Mouse (Mus musculus): Measurements from ENCODE around the gene Chtop. TPM values are rescaled to one million over a fixed set of nuclear protein-coding genes. Genes with fewer than 3 reads are reported as not detected.
A peak's percentile ranks its signal among the peaks of the same experiment; 100 is the strongest.

Gene Chtop
- total RNA-seq, 2 experiments from 2014 or later, result 193 to 199 TPM

DNA sequence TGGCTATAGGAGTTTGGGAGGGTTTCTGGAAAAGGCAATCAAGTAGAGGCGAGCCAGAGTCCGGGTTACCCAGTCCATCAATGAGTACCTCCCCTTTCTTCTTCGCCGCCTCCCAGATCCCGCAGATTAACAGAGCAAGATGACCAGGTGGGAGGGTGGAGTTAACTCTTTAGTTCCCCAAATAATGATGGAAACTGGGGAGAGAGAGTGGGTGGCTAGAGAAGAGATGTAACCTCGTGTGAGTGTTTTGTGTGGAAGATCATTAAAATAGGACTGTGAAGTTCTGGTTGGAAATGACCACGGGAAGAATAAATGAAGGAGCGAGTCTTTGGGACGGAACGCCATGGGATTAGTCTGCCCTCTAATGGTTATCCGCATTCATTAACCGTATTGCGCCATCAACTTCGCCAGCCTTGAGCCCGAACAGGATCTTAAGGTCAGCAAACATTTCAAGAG, 43.0 kb downstream of the Chtop start:
- peak; percentile 39 for DNase-seq
- intact Hi-C loops (cut with DNase I), result loop anchor here (5.0 kb wide), 2 partner anchors 39 to 54 kb away; no protein-coding TSS in a partner anchor

DNA sequence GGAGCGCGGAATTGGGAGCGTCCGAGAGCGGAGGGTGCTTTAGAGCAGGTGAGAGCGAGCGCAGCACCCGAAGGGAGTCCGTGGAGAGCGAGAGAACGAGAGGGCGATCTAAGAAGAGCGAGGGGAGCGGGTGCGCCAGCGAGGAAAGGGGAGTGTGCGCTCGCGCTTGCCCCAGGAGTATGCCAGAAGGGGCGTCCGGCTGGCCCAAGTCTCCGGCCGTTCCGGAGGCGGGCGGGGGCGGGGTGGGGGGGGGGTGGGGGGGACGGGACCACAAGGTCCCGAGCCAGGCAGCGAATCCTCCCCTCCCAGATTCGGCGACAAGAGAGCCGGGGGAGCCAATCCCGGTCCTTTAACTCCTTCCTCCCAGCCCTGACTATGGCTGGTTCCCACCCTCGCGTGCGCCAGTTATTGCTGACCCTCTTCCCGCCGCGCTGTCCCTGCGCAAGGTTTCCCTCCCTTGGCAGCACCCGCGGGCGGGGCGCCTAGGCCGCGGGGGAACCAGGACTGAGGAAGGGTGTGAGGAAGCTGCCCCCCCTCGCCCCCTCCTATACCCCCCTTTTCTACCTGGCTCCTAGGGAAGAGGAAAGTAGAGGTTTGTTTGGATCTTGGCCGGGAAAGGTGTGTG, 43.5 kb downstream of the Chtop start, which contains the start of gene Npr1:
Gene Npr1 (minus strand): TSS at position 181 of the 625 bp plus-strand sequence.
- intact Hi-C loops (cut with DNase I), result loop anchor here (5.0 kb wide), 2 partner anchors 38 to 53 kb away; no protein-coding TSS in a partner anchor

DNA sequence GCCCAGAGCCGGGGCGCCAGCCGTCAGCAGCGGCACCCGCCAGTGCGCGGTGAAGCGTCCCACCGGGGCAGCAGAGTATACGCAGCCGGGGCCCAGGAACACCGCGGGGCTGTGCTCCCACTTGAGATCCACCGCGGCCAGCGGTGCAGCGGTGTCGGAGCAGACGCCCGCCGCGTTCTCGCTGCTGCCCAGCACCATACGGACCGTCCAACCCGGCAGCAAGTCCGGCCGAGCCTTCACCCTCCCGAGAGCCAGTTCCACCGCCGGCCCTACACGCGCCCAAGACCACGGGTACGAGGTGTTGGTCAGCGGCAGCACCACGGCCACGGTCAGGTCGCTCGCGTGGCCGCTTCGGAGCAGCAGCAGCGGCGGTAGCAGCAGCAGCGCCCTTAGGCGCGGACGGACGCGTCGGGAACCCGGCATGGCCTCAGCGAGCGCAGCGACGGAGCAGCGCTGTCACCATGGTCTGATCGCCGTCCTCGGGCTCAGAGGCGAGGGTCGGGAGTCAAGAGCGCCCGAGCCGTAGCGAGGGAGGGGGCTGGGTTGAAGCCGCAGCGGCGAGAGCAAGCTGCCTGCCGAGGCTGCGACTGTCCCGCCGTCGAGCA, 44.1 kb downstream of the Chtop start:
- peak; percentile 23 for DNase-seq
- intact Hi-C loops (cut with DNase I), result loop anchor here (5.0 kb wide), 2 partner anchors 38 to 53 kb away; no protein-coding TSS in a partner anchor

More for the DNA sequence above, 43.5 kb downstream of the Chtop start, which contains the start of gene Npr1:
- DNase-seq, result peak; percentile 38

DNA sequence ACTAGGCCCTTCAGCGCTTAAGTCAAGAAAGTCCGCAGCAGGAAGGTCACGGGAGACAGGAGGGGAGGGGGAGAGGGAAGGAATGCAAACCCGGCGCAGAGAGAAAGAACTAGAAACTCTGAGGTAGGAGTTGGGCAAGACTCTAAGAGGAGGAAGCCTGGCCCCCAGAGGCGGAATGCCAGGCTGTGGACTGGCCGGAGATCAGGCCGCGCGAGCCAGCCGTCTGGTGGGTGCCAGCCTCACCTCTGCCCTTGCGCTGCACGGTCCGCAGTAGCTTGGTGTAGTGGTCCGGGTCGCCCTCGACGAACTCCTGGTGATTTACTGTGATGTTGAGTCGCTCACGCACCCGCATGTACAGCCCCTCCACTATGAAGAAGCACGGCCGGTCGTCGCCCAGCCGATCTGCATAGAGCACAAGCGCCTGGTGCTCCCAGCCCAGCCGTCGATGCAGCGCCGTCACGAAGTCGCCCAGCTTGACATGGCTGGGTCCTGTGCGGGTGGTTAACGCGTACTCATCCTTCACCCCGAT, 44.7 kb downstream of the Chtop start:
- intact Hi-C loops (cut with DNase I), result loop anchor here (5.0 kb wide), 2 partner anchors 37 to 52 kb away; no protein-coding TSS in a partner anchor
- no peak for DNase-seq

DNA sequence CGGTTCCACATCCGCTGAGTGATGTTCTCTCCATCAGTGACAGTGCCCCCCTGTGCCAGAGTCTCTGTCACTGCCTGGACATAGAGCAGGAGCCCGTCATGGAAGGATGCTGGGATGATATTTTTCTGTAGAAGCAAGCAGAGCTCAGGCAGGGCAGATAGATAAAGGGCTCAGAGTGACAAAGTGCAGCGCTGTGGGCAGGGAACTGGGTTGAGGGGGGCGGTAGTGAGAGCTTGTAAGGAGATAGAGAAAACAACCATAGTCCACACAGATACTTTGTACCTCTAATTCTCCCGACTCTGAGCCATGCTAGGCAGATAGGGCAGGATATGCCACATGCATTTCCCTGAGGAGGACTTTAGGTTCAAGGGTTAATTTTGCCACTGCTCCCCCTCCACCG, 46.7 kb downstream of the Chtop start:
- intact Hi-C loops (cut with DNase I), result no loop called here
- no peak for DNase-seq

DNA sequence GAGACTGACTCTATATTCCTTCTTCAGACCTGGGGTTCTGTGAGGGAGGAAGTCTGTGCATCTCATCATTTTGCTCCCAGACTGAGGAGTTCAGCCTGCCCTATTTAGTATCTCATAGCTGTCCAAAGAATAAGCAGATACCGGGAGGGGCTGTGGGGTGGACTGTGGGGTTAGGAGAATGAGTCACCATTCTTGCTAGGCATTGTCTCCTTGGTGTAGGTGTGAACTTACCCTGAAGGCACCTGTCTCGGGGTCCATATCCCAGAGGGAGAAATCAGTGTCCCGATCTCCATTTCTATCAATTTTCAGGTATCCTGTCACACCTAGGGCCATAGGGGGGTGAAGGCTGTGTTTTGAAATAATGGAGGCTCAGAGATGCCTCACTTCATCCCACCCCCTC, 47.4 kb downstream of the Chtop start:
- intact Hi-C loops (cut with DNase I), result no loop called here
- no peak for DNase-seq

DNA sequence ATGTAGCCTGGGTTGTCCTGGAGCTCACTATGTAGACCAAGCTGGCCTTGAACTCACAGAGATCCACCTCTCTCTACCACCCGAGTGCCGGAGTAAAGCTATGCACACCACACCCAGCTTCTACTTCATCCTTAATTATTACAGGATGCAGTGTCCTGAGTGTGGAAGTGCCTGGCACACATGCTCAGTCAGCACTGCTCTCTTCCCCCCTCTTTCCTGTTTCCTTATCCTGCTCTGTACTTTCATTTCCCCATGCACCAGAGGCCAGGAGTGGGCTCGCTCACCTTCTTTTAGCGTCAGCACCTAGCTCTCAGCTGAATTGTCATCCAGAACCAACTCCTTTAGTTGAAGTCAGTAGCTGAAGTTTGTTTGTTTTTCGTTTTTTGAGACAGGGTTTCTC, 49.0 kb downstream of the Chtop start:
- DNase-seq, result no peak
- intact Hi-C loops (cut with DNase I), result no loop called here

DNA sequence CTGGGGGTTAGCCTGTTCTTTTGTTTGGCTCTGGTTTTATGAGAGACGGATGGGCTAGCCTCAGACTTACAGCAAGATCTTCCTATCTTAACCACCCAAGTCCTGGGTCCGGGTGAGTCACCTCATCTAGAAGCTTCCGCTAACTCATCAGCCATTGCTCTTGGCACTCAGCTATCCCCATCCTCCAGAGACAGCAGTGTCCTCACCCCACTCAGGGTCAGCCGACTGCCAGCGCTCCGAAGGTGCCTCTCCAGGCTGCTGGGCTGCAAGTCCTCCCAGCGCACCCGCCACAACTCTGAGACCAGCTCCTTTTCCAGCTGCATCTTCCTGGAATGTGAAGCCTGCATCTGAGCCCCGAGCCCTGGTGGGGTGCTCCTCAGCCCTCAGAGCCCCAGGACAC, 49.6 kb downstream of the Chtop start:
- no peak for DNase-seq
- intact Hi-C loops (cut with DNase I), result no loop called here

DNA sequence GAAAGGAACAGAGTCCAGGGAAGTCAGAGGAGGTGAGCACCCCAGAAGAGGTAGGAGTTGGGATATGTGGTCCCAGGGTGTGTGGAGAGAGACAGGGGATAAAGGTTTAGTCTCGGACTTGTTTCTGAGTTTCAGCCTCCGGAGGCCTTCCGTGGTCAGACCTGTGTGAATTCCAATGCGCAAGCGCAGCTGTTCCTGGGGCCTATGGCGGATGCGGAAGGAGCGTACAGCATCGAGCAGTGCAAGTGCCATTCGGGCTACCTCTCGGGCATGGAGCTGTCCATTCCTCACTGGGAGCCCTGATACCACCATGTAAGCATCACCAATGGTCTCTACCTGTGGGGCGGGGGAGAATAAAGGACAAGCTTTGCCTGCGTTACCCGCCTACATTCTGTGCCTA, 54.4 kb downstream of the Chtop start:
- DNase-seq, result no peak
- intact Hi-C loops (cut with DNase I), result no loop called here

DNA sequence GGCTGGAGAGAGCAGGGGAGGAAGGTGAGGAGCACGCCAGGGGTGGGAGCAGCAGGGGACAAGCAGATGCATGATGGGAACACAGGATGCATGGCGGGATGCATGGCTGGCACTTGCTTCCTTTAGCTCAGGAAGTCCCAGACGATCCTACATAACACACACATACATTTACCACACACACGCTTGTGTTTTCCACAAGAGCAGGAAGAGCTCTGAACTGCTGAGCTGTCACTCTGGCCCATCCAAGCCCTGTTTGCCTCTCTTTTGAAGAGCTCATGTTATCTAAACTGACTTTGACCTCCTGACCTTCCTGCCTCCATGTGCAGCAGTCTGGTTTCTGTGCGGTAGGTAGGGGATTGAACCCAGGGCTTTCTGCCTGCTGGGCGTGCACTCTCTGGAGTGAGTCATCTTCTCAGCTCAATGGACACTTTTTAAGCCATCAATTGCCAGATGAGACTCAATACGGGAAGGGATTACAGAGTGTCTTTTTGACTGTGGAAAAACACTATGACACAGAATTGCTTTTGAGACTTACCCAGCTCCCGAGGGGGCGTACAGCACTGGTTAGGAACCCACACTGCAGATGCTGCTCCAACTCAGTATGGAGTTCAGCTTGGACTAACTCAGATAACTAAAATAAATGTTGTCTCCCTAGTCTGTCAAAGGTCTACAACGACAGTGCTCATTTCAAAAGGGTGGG, 57.8 kb downstream of the Chtop start:
- intact Hi-C loops (cut with DNase I), result no loop called here
- DNase-seq, result no peak

DNA sequence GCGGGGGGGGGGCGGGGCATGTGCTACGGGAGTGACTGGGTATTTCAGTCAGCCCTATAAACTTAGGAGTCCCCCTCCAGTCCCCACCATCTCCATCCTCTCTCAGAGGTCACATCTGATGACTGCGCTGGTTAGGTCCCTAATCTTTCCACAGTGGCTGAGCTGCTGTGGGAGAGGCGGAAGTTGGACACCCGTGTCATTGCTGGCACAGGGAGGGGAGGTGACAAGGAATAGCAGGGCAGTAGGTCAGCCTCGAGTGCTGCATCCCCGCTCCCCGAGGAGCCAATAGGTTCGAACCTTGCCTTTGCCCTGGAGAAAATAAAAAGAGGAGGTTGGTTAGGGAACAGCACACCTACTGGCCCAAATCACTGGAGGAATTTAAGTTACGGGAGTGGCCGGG, 58.4 kb downstream of the Chtop start:
- intact Hi-C loops (cut with DNase I), result no loop called here
- no peak for DNase-seq

Other genes starting within 250 kb of the Chtop start
- 10 to 100 TPM; 29.8 to 29.9 TPM for gene Dennd4b, start 244.3 kb downstream of the Chtop start, total RNA-seq (2021)
- 100 to 1,000 TPM; 101 to 117 TPM for gene Gatad2b, start 216.3 kb downstream of the Chtop start, total RNA-seq (2021)
- 10 to 100 TPM; 25.8 to 26.3 TPM for gene Slc27a3, start 119.6 kb downstream of the Chtop start, total RNA-seq (2021)
- 10 to 100 TPM; 71.0 to 73.8 TPM for gene Ints3, start 75.9 kb downstream of the Chtop start, total RNA-seq (2021)
- 1 to 10 TPM; 3.1 to 3.8 TPM for gene Npr1, start 43.6 kb downstream of the Chtop start, total RNA-seq (2021)
- gene Ilf2, start 33.4 kb downstream of the Chtop start, total RNA-seq (2021), result 100 to 1,000 TPM; 155 to 161 TPM
- gene Snapin, start 18.5 kb downstream of the Chtop start, total RNA-seq (2021), result 10 to 100 TPM; 35.4 to 37.2 TPM
- gene S100a1, start 4.9 kb upstream of the Chtop start, total RNA-seq (2021), result 10 to 100 TPM; 25.2 to 25.4 TPM
- gene S100a13, start 4.9 kb upstream of the Chtop start, total RNA-seq (2021), result 10 to 100 TPM in 1 of 2 experiments, 1 to 10 TPM in 1; 9.7 to 12.2 TPM
- gene S100a14, start 17.4 kb upstream of the Chtop start, total RNA-seq (2021), result not detected
- gene S100a16, start 27.8 kb upstream of the Chtop start, total RNA-seq (2021), result 10 to 100 TPM; 46.9 to 51.6 TPM
- 1 to 10 TPM in 1 of 2 experiments, under 1 TPM in 1; 0.40 to 2.0 TPM for gene S100a3, start 51.1 kb upstream of the Chtop start, total RNA-seq (2021)
- not detected for gene S100a2, start 80.7 kb upstream of the Chtop start, total RNA-seq (2021)
- gene Gm42674, start 92.4 kb upstream of the Chtop start, total RNA-seq (2021), result not detected
- 1 to 10 TPM; 3.3 to 6.2 TPM for gene S100a4, start 94.3 kb upstream of the Chtop start, total RNA-seq (2021)
- gene S100a5, start 99.0 kb upstream of the Chtop start, total RNA-seq (2021), result not detected
- gene S100a6, start 103.4 kb upstream of the Chtop start, total RNA-seq (2021), result 10 to 100 TPM; 13.1 to 20.7 TPM
- gene S100a7a, start 144.5 kb upstream of the Chtop start, total RNA-seq (2021), result under 1 TPM; 0.30 to 0.46 TPM
- 1 to 10 TPM; 1.5 to 1.7 TPM for gene S100a8, start 159.5 kb upstream of the Chtop start, total RNA-seq (2021)
- 1 to 10 TPM; 1.3 to 2.0 TPM for gene S100a9, start 186.2 kb upstream of the Chtop start, total RNA-seq (2021)
- gene Pglyrp4, start 217.4 kb upstream of the Chtop start, total RNA-seq (2021), result not detected

Measured in left cerebral cortex, postnatal 4 days (tissue).